ENCODE assay signal across 7 mouse cellular contexts in the genomic region with DNA sequence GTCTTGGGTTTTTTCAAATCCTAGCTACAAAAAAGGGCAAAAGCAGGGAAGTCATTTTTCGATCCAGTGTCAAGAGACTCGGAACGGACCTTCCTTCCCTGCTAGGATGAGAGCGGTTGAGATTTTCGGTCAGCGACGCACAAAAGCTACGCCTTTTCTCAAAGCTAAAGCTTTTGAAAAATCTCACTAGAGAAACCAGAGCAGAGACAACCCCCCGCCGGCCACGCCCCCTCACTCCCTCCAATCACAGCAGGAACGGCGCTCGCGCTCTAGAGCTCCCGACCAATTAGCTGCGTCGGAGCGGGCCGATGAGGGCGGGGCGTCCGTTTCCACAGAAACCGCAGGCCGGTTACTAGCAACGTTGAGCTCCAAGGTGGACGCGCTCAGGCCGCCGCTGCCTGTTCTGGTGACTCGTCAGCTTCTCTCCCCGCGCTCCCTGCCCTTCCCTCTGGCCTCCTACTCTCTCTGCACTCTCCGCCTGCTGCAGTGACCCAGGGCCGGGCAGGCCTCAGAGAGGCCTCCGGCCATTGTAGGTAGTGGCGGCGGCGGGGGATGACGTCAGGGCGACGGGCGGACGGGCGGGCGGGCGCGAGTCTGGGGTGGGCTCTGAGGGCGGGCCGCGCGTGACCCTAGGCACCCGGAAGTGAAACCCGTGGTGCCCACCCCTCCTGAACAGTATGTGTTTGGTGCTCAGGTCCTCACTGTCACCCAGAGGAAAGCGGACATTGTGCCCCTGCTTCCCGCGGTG. TPM values are rescaled to one million over a fixed set of nuclear protein-coding genes. Genes with fewer than 3 reads are reported as not detected.
A peak's percentile ranks its signal among the peaks of the same experiment; 100 is the strongest.
DNase-seq lines count a peak whose midpoint lies in the region; ATAC-seq and TF ChIP-seq lines count a peak whose summit lies in the region.

A gene (plus strand): TSS at position 335 of the 748 bp plus-strand sequence.

- H3K4me2 ChIP-seq in embryonic facial prominence, embryonic 12.5 days (replicated peaks) = peak within 1 kb of the TSS; percentile 63
- H3K4me2 ChIP-seq in limb, embryonic 12.5 days = peak within 1 kb of the TSS; percentile 73
- H3K4me2 ChIP-seq in midbrain, embryonic 15.5 days = peak within 1 kb of the TSS; percentile 67

- peak; percentile 19 for TF ChIP-seq POLR2A in kidney, adult 2 months (IDR thresholded peaks at IDR 0.05; ENCODE audit: low read depth, low read length)
- TF ChIP-seq POLR2A in spleen, adult 2 months (IDR thresholded peaks at IDR 0.05; ENCODE audit: low read depth, low read length) = peak; percentile 55; the same call in 1 of the 2 replicates

- DNase-seq in adrenal gland, postnatal 25 days = peak; percentile 98
- peak; percentile 98 for DNase-seq in heart, adult 18-20 months
- DNase-seq in kidney, adult 2 months = peak; percentile 99
- peak; percentile 93 to 95 for DNase-seq in spleen, adult 2 months (ENCODE audit: low read depth in 1 of 2, low spot score in 2 of 2)

- peak within 1 kb of the TSS; percentile 70 for H3K4me3 ChIP-seq in embryonic facial prominence, embryonic 12.5 days
- H3K4me3 ChIP-seq in kidney, adult 2 months (ENCODE audit: insufficient read depth, low read depth, low read length) = peak within 1 kb of the TSS; percentile 100
- H3K4me3 ChIP-seq in limb, embryonic 12.5 days (replicated peaks) = peak within 1 kb of the TSS; percentile 70
- peak within 1 kb of the TSS; percentile 77 for H3K4me3 ChIP-seq in midbrain, embryonic 15.5 days
- H3K4me3 ChIP-seq in spleen, adult 2 months (ENCODE audit: extremely low read depth, insufficient read depth, insufficient read length) = peak within 1 kb of the TSS; percentile 88

- H3K9me3 ChIP-seq in embryonic facial prominence, embryonic 12.5 days = no peaks in the 10 kb centered on the region
- no peaks in the 10 kb centered on the region for H3K9me3 ChIP-seq in limb, embryonic 12.5 days
- H3K9me3 ChIP-seq in midbrain, embryonic 15.5 days = no peaks in the 10 kb centered on the region

- H3K9ac ChIP-seq in embryonic facial prominence, embryonic 12.5 days = peak within 1 kb of the TSS; percentile 84
- H3K9ac ChIP-seq in limb, embryonic 12.5 days (replicated peaks) = peak within 1 kb of the TSS; percentile 83
- H3K9ac ChIP-seq in midbrain, embryonic 15.5 days = peak within 1 kb of the TSS; percentile 89

- no peaks in the 10 kb centered on the region for H3K36me3 ChIP-seq in embryonic facial prominence, embryonic 12.5 days
- H3K36me3 ChIP-seq in kidney, adult 2 months (ENCODE audit: control insufficient read depth, insufficient read depth, low read length) = no peaks in the 10 kb centered on the region
- H3K36me3 ChIP-seq in limb, embryonic 12.5 days = no peaks in the 10 kb centered on the region
- H3K36me3 ChIP-seq in midbrain, embryonic 15.5 days (replicated peaks) = no peaks in the 10 kb centered on the region
- no peaks in the 10 kb centered on the region for H3K36me3 ChIP-seq in spleen, adult 2 months (ENCODE audit: control insufficient read depth, insufficient read depth, low read length)

- under 1% methylated on average over 57 of the region's 57 CpGs for WGBS in embryonic facial prominence, embryonic 12.5 days
- WGBS in kidney, adult 2 months = under 1% methylated on average over 57 of the region's 57 CpGs
- WGBS in limb, embryonic 12.5 days = under 1% methylated on average over 55 of the region's 57 CpGs
- WGBS in midbrain, embryonic 15.5 days = under 1% methylated on average over 57 of the region's 57 CpGs
- under 1% methylated on average over 57 of the region's 57 CpGs for WGBS in spleen, adult 2 months

- no peak for TF ChIP-seq CTCF in kidney, adult 2 months (conservative IDR thresholded peaks at IDR 0.05; ENCODE audit: insufficient read depth, insufficient read length, low read depth, low read length)
- TF ChIP-seq CTCF in spleen, adult 2 months (IDR thresholded peaks at IDR 0.05; ENCODE audit: extremely low read depth, insufficient read depth, insufficient read length, insufficient replicate concordance) = no peak

- H3K27me3 ChIP-seq in embryonic facial prominence, embryonic 12.5 days = no peaks in the 10 kb centered on the region
- no peaks in the 10 kb centered on the region for H3K27me3 ChIP-seq in kidney, adult 2 months (replicated peaks; ENCODE audit: control insufficient read depth, insufficient read depth, low read length)
- no peaks in the 10 kb centered on the region for H3K27me3 ChIP-seq in limb, embryonic 12.5 days
- H3K27me3 ChIP-seq in midbrain, embryonic 15.5 days (replicated peaks) = no peaks in the 10 kb centered on the region
- no peaks in the 10 kb centered on the region for H3K27me3 ChIP-seq in spleen, adult 2 months (ENCODE audit: control insufficient read depth, insufficient read depth, low read length)

- ATAC-seq in embryonic facial prominence, embryonic 12.5 days (ENCODE audit: insufficient number of reproducible peaks, insufficient read depth, low FRiP score, low TSS enrichment) = peak; percentile 98
- peak; percentile 98 for ATAC-seq in limb, embryonic 12.5 days (ENCODE audit: insufficient number of reproducible peaks, insufficient read depth, low FRiP score, low TSS enrichment, low read depth)
- peak; percentile 99 for ATAC-seq in midbrain, embryonic 15.5 days (replicated peaks)

- H3K27ac ChIP-seq in embryonic facial prominence, embryonic 12.5 days = peak within 1 kb of the TSS; percentile 97
- H3K27ac ChIP-seq in kidney, adult 2 months (ENCODE audit: insufficient read depth, low read depth, low read length) = peak within 1 kb of the TSS; percentile 100
- H3K27ac ChIP-seq in limb, embryonic 12.5 days = peak within 1 kb of the TSS; percentile 99
- peak within 1 kb of the TSS; percentile 99 for H3K27ac ChIP-seq in midbrain, embryonic 15.5 days
- H3K27ac ChIP-seq in spleen, adult 2 months (ENCODE audit: insufficient read depth, low read length) = peak within 1 kb of the TSS; percentile 92

- peaks cover 5% of the 10 kb centered on the region; the same call in 1 of the 2 replicates for H3K4me1 ChIP-seq in embryonic facial prominence, embryonic 12.5 days
- H3K4me1 ChIP-seq in kidney, adult 2 months (ENCODE audit: control insufficient read depth, insufficient read depth, low read length) = peaks cover 8% of the 10 kb centered on the region; the same call in 1 of the 2 replicates
- H3K4me1 ChIP-seq in limb, embryonic 12.5 days (replicated peaks) = peaks cover 8% of the 10 kb centered on the region; the same call in 1 of the 2 replicates
- peaks cover 15% of the 10 kb centered on the region for H3K4me1 ChIP-seq in midbrain, embryonic 15.5 days
- H3K4me1 ChIP-seq in spleen, adult 2 months (ENCODE audit: control insufficient read depth, insufficient read depth, insufficient read length) = no peaks in the 10 kb centered on the region; the same call in 1 of the 2 replicates

RNA-seq across cellular contexts. Expression of the gene that starts here (rescaled TPM):
- total RNA-seq in adrenal gland, postnatal 25 days (2021) = 31.0 and 34.9 TPM in 2 replicates
- 19.5 and 23.6 TPM in 2 replicates for polyA plus RNA-seq in embryonic facial prominence, embryonic 12.5 days (2016; fragmentation: Nextera tagmentation; extraction: Ambion mirVana)
- 10 to 100 TPM in 1 of 2 experiments, 1 to 10 TPM in 1; 9.3 to 13.0 TPM for total RNA-seq in heart, adult 18-20 months (2021)
- polyA plus RNA-seq in kidney, adult 2 months (2012; rRNA removed) = 2.7 and 3.9 TPM in 2 replicates
- polyA plus RNA-seq in limb, embryonic 12.5 days (2016; fragmentation: Nextera tagmentation; extraction: Ambion mirVana) = 23.7 and 24.0 TPM in 2 replicates
- 13.1 and 13.7 TPM in 2 replicates for polyA plus RNA-seq in midbrain, embryonic 15.5 days (2015; fragmentation: Nextera tagmentation; extraction: Ambion mirVana)
- polyA plus RNA-seq in spleen, adult 2 months (2012; rRNA removed) = 0.94 and 1.4 TPM in 2 replicates

Comparison
In these comparisons a context has a peak if more than half of its experiments do, and no peak if none do; other contexts are left out.
1. Peak in every context shown above with its lines: DNase-seq, ATAC-seq, H3K4me3 ChIP-seq and H3K27ac ChIP-seq.